Mouse (Mus musculus): Measurements from ENCODE around the gene Cfap54. TPM values are rescaled to one million over a fixed set of nuclear protein-coding genes. Genes with fewer than 3 reads are reported as not detected.

Gene Cfap54
- polyA plus RNA-seq, 1 experiment from 2014 or later, result 3.0 TPM

- H3K4me3 ChIP-seq (replicated peaks), result no peak overlapping the region
- H3K27me3 ChIP-seq, result no peaks in the 10 kb centered on the region
- 79% methylated on average over 7 of the region's 7 CpGs for WGBS
- H3K4me2 ChIP-seq (replicated peaks), result no peak overlapping the region
- H3K9ac ChIP-seq (replicated peaks), result no peak overlapping the region
- H3K4me1 ChIP-seq (replicated peaks), result no peaks in the 10 kb centered on the region
- no peak for ATAC-seq
- no peaks in the 10 kb centered on the region for H3K9me3 ChIP-seq
- no peak overlapping the region for H3K27ac ChIP-seq
- no peaks in the 10 kb centered on the region for H3K36me3 ChIP-seq
Measured at GRCm38 (mm10) chr10:93094957-93095580, 13.7 kb upstream of the Cfap54 start.

GRCm38 (mm10) chr10:93091928-93092327 lies 10.5 kb upstream of the Cfap54 start:
- Histone ChIP-seq H3K4me1 (replicated peaks) (no peaks in the 10 kb centered on the region), H3K9ac (replicated peaks) (no peak overlapping the region), H3K4me3 (replicated peaks) (no peak overlapping the region), H3K4me2 (replicated peaks) (no peak overlapping the region), H3K27ac (no peak overlapping the region), H3K36me3 (no peaks in the 10 kb centered on the region), H3K9me3 (no peaks in the 10 kb centered on the region), H3K27me3 (no peaks in the 10 kb centered on the region)
- 82% methylated on average over 2 of the region's 2 CpGs for WGBS
- ATAC-seq, result no peak

- Histone ChIP-seq H3K4me3 (replicated peaks) (no peak overlapping the region), H3K4me1 (replicated peaks) (no peaks in the 10 kb centered on the region), H3K36me3 (no peaks in the 10 kb centered on the region), H3K9ac (replicated peaks) (no peak overlapping the region), H3K4me2 (replicated peaks) (no peak overlapping the region), H3K27me3 (no peaks in the 10 kb centered on the region), H3K9me3 (no peaks in the 10 kb centered on the region), H3K27ac (no peak overlapping the region)
- WGBS, result 89% methylated on average over 6 of the region's 6 CpGs
- ATAC-seq, result no peak
Measured at GRCm38 (mm10) chr10:93090241-93090640, 8.8 kb upstream of the Cfap54 start.

DNA sequence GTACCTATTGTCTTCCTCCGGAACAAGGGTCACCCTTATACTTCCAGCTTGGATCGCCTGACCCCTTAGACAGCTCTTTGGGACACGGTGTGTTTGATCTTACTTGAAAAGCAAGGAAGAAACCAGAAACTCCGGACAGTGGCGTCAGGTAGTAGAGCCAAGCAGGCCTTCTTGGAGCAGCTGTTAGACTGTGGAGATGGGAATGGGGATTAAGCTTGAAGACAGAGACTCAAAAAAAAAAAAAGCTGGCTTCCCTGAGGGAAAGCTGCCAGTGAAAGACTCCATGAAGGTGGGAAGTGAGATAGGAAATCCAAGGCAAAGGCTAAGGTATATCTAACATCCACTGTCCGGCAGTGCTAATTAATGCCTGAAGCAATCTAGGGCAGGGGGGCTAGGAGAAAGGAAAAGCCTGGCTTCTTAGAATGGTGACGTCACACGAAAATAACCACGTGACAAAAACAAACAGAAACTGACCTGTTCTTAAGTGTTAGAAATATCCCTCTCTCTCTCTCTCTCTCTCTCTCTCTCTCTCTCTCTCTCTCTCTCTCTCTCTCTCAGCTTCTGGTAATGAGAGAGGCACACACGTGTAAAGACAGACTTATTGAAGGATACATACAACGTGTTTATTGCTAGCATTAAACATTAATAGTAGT lies 7.1 kb upstream of the Cfap54 start:
- H3K4me2 ChIP-seq (replicated peaks), result no peak overlapping the region
- H3K27ac ChIP-seq, result no peak overlapping the region
- H3K27me3 ChIP-seq, result no peaks in the 10 kb centered on the region
- no peak for ATAC-seq
- no peaks in the 10 kb centered on the region for H3K9me3 ChIP-seq
- no peak overlapping the region for H3K4me3 ChIP-seq (replicated peaks)
- H3K36me3 ChIP-seq, result no peaks in the 10 kb centered on the region
- WGBS, result 69% methylated on average over 11 of the region's 11 CpGs
- H3K4me1 ChIP-seq (replicated peaks), result peaks cover 9% of the 10 kb centered on the region
- H3K9ac ChIP-seq (replicated peaks), result no peak overlapping the region

GRCm38 (mm10) chr10:93087504-93087903 lies 6.1 kb upstream of the Cfap54 start:
- ATAC-seq, result no peak
- Histone ChIP-seq H3K27ac (no peak overlapping the region), H3K36me3 (no peaks in the 10 kb centered on the region), H3K4me3 (replicated peaks) (no peak overlapping the region), H3K9me3 (no peaks in the 10 kb centered on the region), H3K4me1 (replicated peaks) (peaks cover 19% of the 10 kb centered on the region), H3K4me2 (replicated peaks) (no peak overlapping the region), H3K27me3 (no peaks in the 10 kb centered on the region), H3K9ac (replicated peaks) (no peak overlapping the region)
- WGBS, result 89% methylated on average over 7 of the region's 7 CpGs

GRCm38 (mm10) chr10:93083963-93084340 lies 2.5 kb upstream of the Cfap54 start:
- ATAC-seq, result 0 out of 2 replicates have a peak, but pooled peaks have one; percentile 41
- no peaks in the 10 kb centered on the region for H3K9me3 ChIP-seq
- peak overlapping the region; percentile 71 for H3K27ac ChIP-seq
- H3K4me1 ChIP-seq (replicated peaks), result peaks cover 33% of the 10 kb centered on the region
- no peak overlapping the region for H3K9ac ChIP-seq (replicated peaks)
- 32% methylated on average over 8 of the region's 8 CpGs for WGBS
- H3K4me3 ChIP-seq (replicated peaks), result no peak overlapping the region
- peak overlapping the region; percentile 21; the same call in 1 of the 2 replicates for H3K4me2 ChIP-seq (replicated peaks)
- H3K36me3 ChIP-seq, result no peaks in the 10 kb centered on the region
- no peaks in the 10 kb centered on the region for H3K27me3 ChIP-seq

DNA sequence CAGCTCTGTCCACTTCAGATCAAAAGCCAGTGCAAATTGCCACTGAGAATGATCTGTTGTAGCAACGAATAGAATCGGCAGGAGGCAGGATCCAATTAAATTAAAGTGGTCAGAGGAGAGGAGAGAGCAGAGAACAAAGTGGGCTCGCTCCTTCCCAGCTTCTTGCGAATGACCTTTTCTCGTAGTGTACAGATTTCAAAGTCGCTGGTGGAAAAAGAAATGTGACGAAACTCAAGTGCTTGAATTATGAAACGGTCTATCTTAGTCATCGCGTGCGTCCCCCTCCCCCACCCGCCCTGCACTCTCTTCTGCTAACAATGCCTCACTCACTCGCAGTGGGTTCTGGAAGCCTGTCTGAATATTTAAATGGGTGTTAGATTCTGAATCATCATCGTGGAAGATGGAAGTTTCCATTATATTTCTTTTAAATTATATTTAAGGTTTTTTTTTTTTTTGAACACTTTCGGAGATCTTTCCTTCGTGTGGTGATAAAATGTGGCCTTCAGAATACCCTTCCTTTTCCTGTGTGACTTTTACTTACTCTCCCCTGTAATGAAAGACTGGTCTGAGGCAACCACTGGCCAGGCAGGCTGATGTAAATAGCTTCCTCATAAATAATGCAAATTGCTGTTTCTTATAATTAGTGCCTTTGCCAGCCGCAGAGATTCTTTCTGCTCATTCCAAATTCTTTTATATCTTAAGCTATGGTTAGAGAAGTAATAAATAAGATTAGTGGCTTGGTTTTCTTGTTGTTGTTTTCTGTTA lies 2.0 kb upstream of the Cfap54 start:
- H3K9ac ChIP-seq (replicated peaks), result 0 out of 2 replicates have a peak overlapping the region, but pooled peaks have one; percentile 48
- peaks cover 33% of the 10 kb centered on the region for H3K4me1 ChIP-seq (replicated peaks)
- peak overlapping the region; percentile 24; the same call in 1 of the 2 replicates for H3K4me3 ChIP-seq (replicated peaks)
- no peaks in the 10 kb centered on the region for H3K36me3 ChIP-seq
- peak overlapping the region; percentile 80 for H3K27ac ChIP-seq
- 3% methylated on average over 17 of the region's 17 CpGs for WGBS
- peak overlapping the region; percentile 49 for H3K4me2 ChIP-seq (replicated peaks)
- ATAC-seq, result peak; percentile 67
- H3K9me3 ChIP-seq, result no peaks in the 10 kb centered on the region
- H3K27me3 ChIP-seq, result no peaks in the 10 kb centered on the region

- Histone ChIP-seq H3K4me2 (replicated peaks) (no peak overlapping the region), H3K4me3 (replicated peaks) (no peak overlapping the region), H3K27me3 (no peaks in the 10 kb centered on the region), H3K4me1 (replicated peaks) (peaks cover 35% of the 10 kb centered on the region), H3K36me3 (no peaks in the 10 kb centered on the region), H3K27ac (no peak overlapping the region), H3K9me3 (no peaks in the 10 kb centered on the region), H3K9ac (replicated peaks) (no peak overlapping the region)
- 88% methylated on average over 3 of the region's 3 CpGs for WGBS
- ATAC-seq, result no peak
Measured at GRCm38 (mm10) chr10:93079486-93079885, 1.9 kb downstream of the Cfap54 start.

DNA sequence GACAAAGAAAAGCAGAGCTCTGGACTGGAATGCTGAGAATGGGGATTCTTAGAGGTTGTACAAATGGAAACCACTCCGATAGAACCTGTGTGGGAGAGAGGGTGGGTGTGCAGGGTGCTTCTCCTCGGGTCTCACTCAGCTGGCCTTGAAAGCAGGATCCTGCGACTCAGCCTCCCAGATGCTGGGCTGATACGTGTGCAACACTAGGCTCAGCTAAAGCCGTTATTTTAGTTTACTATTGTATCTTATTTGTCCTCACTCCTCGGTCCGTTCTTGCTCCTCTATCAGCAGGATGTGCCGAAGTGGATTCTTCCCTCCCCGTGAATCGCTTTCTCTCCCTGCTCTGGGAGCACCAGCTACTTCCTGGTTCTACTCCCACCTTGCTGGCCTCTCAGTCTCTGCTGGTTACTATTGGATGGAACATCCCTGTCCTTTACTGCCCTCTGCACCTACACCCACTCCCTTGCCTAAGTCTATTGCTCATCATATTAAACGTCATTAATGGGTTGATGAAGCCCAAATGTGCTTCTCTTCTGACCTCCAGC lies 3.4 kb downstream of the Cfap54 start:
- WGBS, result 80% methylated on average over 11 of the region's 11 CpGs
- no peak for ATAC-seq

DNA sequence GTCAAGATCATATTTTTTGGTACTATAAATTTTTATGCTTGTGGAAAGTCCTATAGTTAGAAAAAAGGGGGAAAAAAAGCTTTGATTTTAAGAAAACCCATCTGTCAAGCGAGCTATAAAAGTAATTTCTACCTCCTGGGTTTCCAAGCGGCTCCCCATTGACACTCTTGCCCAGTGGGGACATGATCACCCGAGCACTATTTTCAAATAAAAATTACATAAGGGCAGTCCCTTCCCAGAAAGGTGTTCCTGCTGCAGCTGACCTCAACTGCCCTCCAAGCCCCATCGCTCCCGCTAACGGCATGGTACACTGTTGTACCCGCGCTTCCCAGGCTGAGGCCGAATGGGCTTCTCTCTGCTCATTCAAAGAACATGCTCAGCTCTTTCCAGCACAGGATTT lies 5.0 kb downstream of the Cfap54 start:
- no peak overlapping the region for H3K4me3 ChIP-seq (replicated peaks)
- H3K9me3 ChIP-seq, result no peaks in the 10 kb centered on the region
- H3K36me3 ChIP-seq, result no peaks in the 10 kb centered on the region
- no peaks in the 10 kb centered on the region for H3K27me3 ChIP-seq
- no peak overlapping the region for H3K4me2 ChIP-seq (replicated peaks)
- no peak overlapping the region for H3K27ac ChIP-seq
- no peak overlapping the region for H3K9ac ChIP-seq (replicated peaks)
- ATAC-seq, result no peak
- H3K4me1 ChIP-seq (replicated peaks), result peaks cover 7% of the 10 kb centered on the region
- 83% methylated on average over 9 of the region's 9 CpGs for WGBS

More for the DNA sequence above, 3.4 kb downstream of the Cfap54 start:
- Histone ChIP-seq H3K27ac (no peak overlapping the region), H3K4me2 (replicated peaks) (no peak overlapping the region), H3K4me3 (replicated peaks) (no peak overlapping the region), H3K9me3 (no peaks in the 10 kb centered on the region), H3K36me3 (no peaks in the 10 kb centered on the region), H3K4me1 (replicated peaks) (peaks cover 22% of the 10 kb centered on the region), H3K27me3 (no peaks in the 10 kb centered on the region), H3K9ac (replicated peaks) (no peak overlapping the region)

DNA sequence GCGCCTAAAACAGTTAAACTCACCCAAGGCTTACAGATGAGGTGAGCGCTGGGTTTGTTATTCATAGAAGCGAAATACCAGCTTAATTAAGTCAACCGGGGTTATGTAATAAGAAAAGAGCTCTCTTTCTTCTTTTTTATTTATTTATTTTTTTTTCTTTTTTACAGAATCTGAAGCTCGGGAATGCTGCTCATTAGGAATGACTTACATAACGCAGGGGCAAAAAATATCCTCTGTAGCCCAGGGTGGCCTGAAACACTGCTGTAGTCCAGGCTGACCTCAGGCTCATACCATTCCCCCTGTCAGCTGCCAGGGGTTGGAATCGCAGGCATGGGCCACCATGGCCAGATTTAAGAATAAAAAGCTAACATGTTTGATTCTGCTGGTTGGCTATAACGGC lies 5.6 kb downstream of the Cfap54 start:
- Histone ChIP-seq H3K4me1 (replicated peaks) (peaks cover 4% of the 10 kb centered on the region), H3K9me3 (no peaks in the 10 kb centered on the region), H3K36me3 (no peaks in the 10 kb centered on the region), H3K27me3 (no peaks in the 10 kb centered on the region), H3K9ac (replicated peaks) (no peak overlapping the region), H3K4me2 (replicated peaks) (no peak overlapping the region), H3K4me3 (replicated peaks) (no peak overlapping the region), H3K27ac (no peak overlapping the region)
- WGBS, result 72% methylated on average over 8 of the region's 8 CpGs
- no peak for ATAC-seq

DNA sequence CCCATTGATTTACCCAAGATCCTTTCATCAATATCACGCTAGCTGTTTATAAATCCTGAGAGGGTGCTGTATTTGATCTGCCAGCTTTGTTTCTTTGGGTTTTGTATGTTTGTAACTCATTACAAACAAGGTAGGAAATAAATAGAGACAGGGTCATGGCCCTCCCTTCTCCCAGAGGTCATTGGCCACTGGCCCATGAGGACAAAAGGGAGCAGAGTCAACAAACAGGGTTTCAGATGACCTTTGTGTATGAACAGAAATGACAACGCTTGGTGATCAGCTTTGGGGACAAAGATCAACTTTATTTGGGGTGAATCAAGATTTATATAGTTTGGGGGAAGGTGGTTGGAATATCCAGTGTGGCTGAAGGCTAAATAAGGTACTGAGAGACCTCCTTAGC lies 8.6 kb downstream of the Cfap54 start:
- Histone ChIP-seq H3K9ac (replicated peaks) (no peak overlapping the region), H3K4me1 (replicated peaks) (peaks cover 3% of the 10 kb centered on the region; the same call in 1 of the 2 replicates), H3K27ac (no peak overlapping the region), H3K9me3 (no peaks in the 10 kb centered on the region), H3K36me3 (no peaks in the 10 kb centered on the region), H3K27me3 (no peaks in the 10 kb centered on the region), H3K4me2 (replicated peaks) (no peak overlapping the region), H3K4me3 (replicated peaks) (no peak overlapping the region)
- WGBS, result 80% methylated on average over 2 of the region's 2 CpGs
- ATAC-seq, result no peak

Data from midbrain, embryonic 13.5 days (tissue).